Mouse (Mus musculus) testis, adult 2 months (tissue): ENCODE results near the gene Sympk. TPM values are rescaled to one million over a fixed set of nuclear protein-coding genes. Genes with fewer than 3 reads are reported as not detected.

Experiments used
- H3K27ac ChIP-seq: fragments of 200-500 bp; 2 replicates; pipeline ENCODE4 v1.5.1; 2012; ENCODE audit warnings: low read depth, low read length; ENCODE audit not compliant: control insufficient read depth, insufficient read depth
- H3K27me3 ChIP-seq: fragments of 200-500 bp; 2 replicates; pipeline ENCODE4 v1.6.1; 2012; ENCODE audit warnings: mild to moderate bottlenecking, low read length, moderate library complexity; ENCODE audit not compliant: control insufficient read depth, insufficient read depth
- H3K36me3 ChIP-seq: fragments of 200-500 bp; 2 replicates; pipeline ENCODE4 v1.6.1; 2012; ENCODE audit warnings: mild to moderate bottlenecking, low read length; ENCODE audit not compliant: control insufficient read depth, insufficient read depth
- H3K4me1 ChIP-seq: fragments of 200-500 bp; 2 replicates; pipeline ENCODE4 v1.6.1; 2012; ENCODE audit warnings: low read length; ENCODE audit not compliant: control insufficient read depth, insufficient read depth
- H3K4me3 ChIP-seq: fragments of 200-500 bp; 2 replicates; pipeline ENCODE4 v1.5.1; 2012; ENCODE audit warnings: low read depth, mild to moderate bottlenecking, low read length, moderate library complexity, mixed read lengths; ENCODE audit not compliant: control insufficient read depth
- CTCF ChIP-seq: fragments of 200-500 bp; IDR thresholded peaks from 2 replicates; pipeline ENCODE4 v1.5.1; 2012; ENCODE audit warnings: low read depth, mild to moderate bottlenecking, inconsistent platforms, low read length, moderate library complexity; ENCODE audit not compliant: control insufficient read depth, insufficient read depth, insufficient replicate concordance
- POLR2A ChIP-seq: fragments of 200-500 bp; IDR thresholded peaks from 2 replicates; pipeline ENCODE4 v1.6.1; 2012; ENCODE audit warnings: low read depth, mild to moderate bottlenecking, inconsistent platforms, low read length, moderate library complexity; ENCODE audit not compliant: control insufficient read depth
- polyA plus RNA-seq: library from polyadenylated mRNA; depleted of rRNA; stranded (reverse); fragments of >200 nt; gene quantifications from 2 replicates; pipeline ENCODE4 v1.2.3, GENCODE M21; 2012

Sympk gene
- polyA plus RNA-seq, 1 experiment = 196 TPM

DNA sequence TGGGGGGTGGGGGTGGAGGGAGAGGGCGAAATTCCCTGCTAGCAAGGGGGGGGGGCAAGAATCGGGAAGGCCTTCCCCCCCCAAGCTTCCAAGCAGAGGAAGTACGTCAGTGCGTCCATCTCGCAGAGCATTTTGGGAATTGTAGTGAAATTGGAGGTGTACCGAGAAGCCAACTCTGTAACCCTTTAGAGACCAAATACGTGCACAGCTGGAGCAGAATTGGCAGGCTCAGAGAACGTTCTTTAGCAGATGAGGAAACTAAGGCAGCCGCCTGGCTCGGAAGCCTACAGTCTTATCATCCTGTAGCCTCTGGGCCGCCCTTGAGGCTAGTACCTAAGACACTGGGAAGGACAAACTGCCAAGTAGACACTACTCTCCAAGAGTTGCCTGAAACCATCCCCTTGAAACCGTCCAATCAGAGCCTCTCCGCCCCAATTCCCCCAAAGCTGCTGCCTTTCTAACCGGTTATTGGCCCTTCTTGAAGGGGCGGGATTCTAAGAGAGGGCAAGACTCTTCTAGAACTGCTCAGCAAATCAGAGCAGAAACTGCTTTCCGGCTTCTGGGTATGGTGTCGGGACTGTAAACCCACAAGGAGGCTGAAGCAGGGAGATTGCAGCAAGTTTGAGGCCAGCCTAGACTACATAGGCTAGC, 21.2 kb upstream of the Sympk start:
- H3K4me1 ChIP-seq = peaks cover 39% of the 10 kb centered on the region
- H3K27me3 ChIP-seq = no peaks in the 10 kb centered on the region
- no peak for TF ChIP-seq POLR2A
- TF ChIP-seq CTCF = no peak
- H3K4me3 ChIP-seq = peak overlapping the region; percentile 73
- no peaks in the 10 kb centered on the region for H3K36me3 ChIP-seq
- peak overlapping the region; percentile 65; the same call in 1 of the 2 replicates for H3K27ac ChIP-seq

DNA sequence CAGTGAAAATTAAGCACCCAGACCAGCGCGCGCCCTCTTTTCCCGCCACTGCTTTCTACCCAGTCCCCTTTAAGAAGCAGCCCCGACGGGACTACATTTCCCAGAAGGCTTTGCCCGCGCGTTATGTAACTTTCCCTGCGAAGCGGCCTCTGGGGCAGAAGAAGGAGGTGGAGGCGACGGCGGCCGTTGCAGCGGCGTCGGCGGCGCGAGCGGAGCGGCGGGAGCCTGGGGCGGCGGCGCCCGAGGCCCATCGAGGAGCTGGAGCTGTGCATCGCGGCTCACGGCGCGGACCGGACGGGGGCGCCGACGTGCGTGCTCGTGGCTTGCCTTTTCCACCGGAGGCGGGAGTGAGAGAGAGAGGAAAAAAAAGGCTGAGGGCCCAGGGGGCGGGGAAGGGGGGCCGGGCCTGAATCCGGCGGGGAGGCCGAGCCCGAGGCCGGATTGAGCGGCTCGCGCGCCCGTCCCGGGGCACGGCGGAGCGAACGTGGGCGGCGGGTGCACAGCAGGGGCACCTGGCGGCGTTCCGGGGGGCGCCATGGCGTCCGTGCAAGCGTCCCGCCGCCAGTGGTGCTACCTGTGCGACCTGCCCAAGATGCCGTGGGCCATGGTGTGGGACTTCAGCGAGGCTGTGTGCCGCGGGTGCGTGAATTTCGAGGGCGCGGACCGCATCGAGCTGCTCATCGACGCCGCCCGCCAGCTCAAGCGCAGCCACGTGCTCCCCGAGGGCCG, 20.1 kb upstream of the Sympk start, which contains the start of gene Irf2bp1:
Gene Irf2bp1 (plus strand): TSS at position 143 of the 729 bp plus-strand sequence.
- H3K4me1 ChIP-seq = peaks cover 39% of the 10 kb centered on the region
- H3K27me3 ChIP-seq = no peaks in the 10 kb centered on the region
- H3K27ac ChIP-seq = peak within 1 kb of the TSS; percentile 90
- no peaks in the 10 kb centered on the region for H3K36me3 ChIP-seq
- TF ChIP-seq POLR2A (peak; percentile 81), CTCF (no peak)
- H3K4me3 ChIP-seq = peak within 1 kb of the TSS; percentile 89

DNA sequence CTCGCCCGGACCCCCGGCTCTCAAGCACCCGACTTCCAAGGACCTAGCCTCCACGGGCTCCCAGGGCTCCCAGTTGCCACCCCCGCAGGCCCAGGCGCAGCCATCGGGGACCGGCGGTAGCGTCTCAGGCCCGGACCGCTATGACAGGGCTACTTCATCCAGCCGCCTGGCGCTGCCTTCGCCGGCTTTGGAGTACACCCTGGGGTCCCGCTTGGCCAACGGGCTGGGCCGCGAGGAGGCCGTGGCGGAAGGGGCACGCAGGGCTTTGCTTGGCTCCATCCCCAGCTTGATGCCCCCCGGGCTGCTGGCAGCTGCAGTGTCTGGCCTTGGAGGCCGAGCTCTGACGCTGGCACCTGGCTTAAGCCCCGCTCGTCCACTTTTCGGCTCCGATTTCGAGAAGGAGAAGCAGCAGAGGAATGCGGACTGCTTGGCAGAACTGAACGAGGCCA, 19.5 kb upstream of the Sympk start:
- Histone ChIP-seq H3K27ac (peak overlapping the region; percentile 10; the same call in 1 of the 2 replicates), H3K36me3 (no peaks in the 10 kb centered on the region), H3K27me3 (no peaks in the 10 kb centered on the region), H3K4me1 (peaks cover 39% of the 10 kb centered on the region), H3K4me3 (peak overlapping the region; percentile 89)
- TF ChIP-seq CTCF = no peak
- TF ChIP-seq POLR2A = no peak

DNA sequence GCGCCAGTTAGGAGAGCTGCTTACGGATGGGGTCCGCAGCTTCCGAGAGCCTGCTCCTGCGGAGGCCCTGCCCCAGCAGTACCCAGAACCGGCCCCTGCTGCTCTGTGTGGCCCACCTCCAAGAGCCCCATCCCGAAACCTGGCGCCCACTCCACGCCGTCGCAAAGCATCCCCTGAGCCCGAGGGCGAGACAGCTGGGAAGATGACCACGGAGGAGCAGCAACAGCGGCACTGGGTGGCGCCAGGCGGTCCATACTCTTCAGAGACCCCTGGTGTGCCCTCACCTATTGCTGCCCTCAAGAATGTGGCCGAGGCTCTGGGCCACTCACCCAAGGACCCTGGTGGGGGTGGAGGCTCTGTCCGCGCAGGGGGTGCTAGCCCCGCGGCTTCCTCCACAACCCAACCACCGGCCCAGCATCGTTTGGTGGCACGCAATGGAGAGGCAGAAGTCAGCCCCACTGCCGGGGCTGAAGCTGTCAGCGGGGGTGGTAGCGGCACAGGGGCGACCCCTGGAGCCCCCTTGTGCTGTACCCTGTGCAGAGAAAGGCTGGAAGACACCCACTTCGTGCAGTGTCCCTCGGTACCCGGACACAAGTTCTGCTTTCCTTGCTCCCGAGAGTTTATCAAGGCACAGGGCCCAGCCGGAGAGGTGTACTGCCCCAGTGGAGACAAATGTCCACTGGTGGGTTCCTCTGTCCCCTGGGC, 18.6 kb upstream of the Sympk start:
- Histone ChIP-seq H3K27me3 (no peaks in the 10 kb centered on the region), H3K36me3 (no peaks in the 10 kb centered on the region), H3K27ac (no peak overlapping the region), H3K4me1 (peaks cover 36% of the 10 kb centered on the region), H3K4me3 (no peak overlapping the region)
- no peak for TF ChIP-seq CTCF

DNA sequence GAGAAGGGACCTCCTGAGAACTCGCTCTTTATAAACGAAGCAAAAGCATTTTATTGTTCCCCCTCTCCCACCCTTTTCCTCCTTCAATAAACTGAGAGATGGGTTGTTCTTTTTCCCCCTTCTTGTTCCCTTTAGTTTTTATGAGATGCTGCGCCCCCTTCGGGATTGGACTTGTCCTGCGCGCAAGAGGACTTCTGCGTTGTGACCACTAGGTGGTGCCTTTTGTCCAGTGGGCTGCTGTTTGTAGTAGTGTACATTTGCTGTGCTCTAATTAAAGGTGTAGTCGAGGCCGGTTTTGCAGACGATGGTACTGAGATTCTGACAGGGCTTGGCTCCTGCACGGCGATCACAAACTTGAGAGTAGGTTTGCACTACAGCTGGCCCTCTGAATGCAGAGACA, 17.7 kb upstream of the Sympk start:
- Histone ChIP-seq H3K27ac (no peak overlapping the region), H3K27me3 (no peaks in the 10 kb centered on the region), H3K4me1 (peaks cover 28% of the 10 kb centered on the region), H3K4me3 (no peak overlapping the region), H3K36me3 (no peaks in the 10 kb centered on the region)
- TF ChIP-seq POLR2A = no peak
- peak; percentile 77; the same call in 1 of the 2 replicates for TF ChIP-seq CTCF

DNA sequence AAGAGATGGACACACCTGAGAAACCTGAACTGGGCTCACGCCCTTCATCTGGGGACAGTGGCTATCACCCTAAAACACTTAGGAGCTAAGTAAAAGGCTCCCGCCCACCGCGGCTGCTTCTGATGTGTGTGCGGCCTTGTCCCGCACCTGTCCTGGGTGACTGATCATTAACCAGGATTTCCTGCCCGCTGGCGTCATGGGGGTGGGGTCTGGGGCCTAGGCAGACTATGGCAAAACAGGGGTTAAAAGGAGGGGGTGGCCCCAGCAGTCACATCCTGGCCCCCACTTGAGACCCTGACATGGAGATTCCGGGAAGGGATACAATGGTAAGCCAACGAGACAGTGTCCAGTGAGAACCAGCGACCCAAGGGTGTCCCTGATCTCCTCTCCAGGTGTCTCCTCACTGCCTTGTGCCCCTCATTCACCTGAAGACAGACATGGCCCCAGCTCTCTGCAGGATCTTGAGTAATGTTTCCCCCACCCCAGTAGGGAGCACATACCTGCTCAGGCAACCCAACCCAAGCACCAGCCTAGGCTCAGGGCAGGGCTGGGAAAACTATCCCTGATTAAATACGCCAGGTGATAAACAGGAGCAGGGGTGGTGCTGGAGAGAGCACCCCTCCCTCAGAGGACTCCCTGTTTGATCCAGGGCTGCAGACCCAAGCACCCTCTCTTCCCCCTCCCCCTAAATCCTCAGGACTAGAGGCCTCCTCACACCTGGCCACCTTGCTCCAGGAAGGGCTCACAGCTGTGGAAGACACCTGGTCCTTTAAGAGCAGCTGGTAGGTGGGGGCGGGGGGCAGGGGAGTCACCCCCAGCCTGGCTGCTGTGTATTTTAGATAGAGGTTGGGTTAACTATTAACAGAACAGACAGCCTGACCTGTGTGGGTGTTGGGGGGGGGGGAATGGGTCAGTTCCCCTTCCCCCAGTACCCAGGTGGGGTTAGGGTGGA, 16.9 kb upstream of the Sympk start:
- H3K4me3 ChIP-seq = no peak overlapping the region
- TF ChIP-seq POLR2A = no peak

DNA sequence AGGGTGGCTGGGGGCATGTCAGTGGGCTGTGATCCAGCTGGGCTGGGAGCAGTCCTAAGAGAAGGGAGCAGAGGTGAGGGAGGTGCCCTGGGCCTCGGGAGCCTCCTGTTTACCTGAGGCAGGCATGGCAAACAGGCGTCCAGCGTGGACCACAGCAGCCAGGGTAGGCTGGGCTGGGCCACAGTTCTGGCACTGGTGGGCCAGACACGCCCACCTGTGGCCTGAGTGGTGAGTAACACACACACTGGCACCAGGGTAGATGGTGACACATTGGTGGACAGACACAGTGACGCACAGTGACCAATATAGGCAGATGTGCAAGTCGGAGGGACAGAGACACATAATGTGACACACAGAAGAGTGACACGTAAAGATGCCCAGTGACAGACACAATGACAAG, 13.6 kb upstream of the Sympk start:
- H3K27ac ChIP-seq = no peak overlapping the region
- no peak overlapping the region for H3K4me3 ChIP-seq
- TF ChIP-seq POLR2A = no peak
- no peak for TF ChIP-seq CTCF
- peaks cover 20% of the 10 kb centered on the region for H3K4me1 ChIP-seq
- no peaks in the 10 kb centered on the region for H3K27me3 ChIP-seq
- H3K36me3 ChIP-seq = no peaks in the 10 kb centered on the region

More for the DNA sequence above, 16.9 kb upstream of the Sympk start:
- peaks cover 31% of the 10 kb centered on the region for H3K4me1 ChIP-seq
- no peaks in the 10 kb centered on the region for H3K27me3 ChIP-seq
- H3K27ac ChIP-seq = no peak overlapping the region
- no peaks in the 10 kb centered on the region for H3K36me3 ChIP-seq
